Mouse (Mus musculus): ENCODE results near the gene Prex1. TPM values are rescaled to one million over a fixed set of nuclear protein-coding genes. Genes with fewer than 3 reads are reported as not detected.

Prex1 gene
- total RNA-seq (2015; ENCODE audit: low replicate concordance) (24.9 and 86.4 TPM in 2 replicates), total RNA-seq (2017; ENCODE audit: low replicate concordance) (60.8 and 88.9 TPM in 2 replicates)

DNA sequence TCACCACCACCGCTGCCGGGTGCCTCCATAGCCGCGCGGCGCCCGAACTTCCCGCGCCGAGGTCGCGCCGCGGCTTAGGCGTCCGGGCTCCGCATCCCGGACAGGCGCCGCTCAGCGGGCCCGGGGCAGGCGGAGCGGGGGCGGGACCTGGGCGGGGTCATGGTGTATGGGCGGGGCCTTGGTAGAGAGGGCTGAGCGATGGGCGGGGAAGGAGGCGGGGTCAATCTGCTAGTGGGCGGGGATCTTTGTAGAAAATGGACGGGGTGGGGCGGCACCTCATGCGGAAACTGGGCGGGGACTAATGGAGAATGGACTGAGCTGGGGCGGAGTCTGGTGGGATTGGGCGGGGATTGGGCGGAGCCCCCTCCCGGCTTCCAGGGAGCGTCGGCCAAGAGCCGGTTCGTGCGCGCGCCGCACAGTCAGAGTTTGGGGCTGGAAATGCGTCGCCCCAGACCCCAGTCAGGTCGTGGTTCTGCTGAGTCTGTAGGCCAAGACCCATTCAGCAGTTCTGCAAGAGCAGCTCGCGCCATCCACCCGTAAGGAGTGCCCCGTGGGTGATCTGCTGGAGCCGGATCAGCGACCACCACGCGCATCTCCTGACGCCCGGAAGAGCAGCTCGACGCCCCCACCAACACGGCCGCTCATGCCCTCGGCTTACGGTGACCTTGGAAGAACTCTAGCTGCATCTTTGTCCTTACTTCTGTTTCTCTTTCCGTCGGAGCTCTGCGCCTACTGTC is at the start of gene Prex1:
Prex1 (minus strand) TSS at position 143 of the 737 bp plus-strand sequence.
- peak; percentile 83 for ATAC-seq (replicated peaks; ENCODE audit: low FRiP score, poor library complexity, severe bottlenecking)

DNA sequence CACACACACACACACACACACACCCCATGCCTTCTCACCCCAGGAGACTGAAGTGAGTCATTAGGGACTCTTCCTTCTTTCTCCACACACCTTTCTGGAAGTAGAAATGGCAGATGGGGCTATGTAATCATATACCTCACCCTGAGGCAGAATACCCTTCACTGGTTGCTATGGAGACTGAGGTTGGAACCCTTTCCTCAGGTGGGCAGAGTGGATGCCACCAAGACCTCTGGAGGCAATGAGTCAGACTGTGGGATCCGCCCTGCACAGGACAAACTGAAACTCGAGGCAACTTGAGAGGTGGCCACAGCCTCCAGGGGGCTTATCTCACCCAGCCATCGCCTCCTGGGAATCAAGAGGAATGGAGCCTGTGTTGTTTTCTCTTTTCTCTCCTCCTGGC is 44.3 kb upstream of the Prex1 start:
- ATAC-seq (replicated peaks; ENCODE audit: low FRiP score, poor library complexity, severe bottlenecking), result no peak

DNA sequence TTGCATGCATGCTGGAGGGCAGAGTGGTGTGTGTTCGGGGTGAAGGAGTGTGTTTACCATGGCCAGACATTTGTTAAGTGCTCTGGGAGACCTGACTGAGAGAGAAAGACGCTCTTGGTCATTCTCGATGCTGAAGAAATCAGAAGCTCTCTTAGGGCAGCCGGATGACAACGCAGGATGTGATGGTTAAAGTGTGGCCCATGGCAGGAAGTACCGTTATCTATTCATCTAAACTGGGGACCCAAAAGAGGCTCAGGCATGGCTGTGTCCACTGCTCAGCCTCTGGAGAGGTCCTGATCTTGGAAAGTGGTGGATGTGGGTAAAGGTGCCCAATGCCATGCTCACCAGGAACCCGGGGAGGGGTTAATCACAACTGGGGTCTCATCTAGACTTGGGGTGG is 41.1 kb upstream of the Prex1 start:
- no peak for ATAC-seq (replicated peaks; ENCODE audit: low FRiP score, poor library complexity, severe bottlenecking)

DNA sequence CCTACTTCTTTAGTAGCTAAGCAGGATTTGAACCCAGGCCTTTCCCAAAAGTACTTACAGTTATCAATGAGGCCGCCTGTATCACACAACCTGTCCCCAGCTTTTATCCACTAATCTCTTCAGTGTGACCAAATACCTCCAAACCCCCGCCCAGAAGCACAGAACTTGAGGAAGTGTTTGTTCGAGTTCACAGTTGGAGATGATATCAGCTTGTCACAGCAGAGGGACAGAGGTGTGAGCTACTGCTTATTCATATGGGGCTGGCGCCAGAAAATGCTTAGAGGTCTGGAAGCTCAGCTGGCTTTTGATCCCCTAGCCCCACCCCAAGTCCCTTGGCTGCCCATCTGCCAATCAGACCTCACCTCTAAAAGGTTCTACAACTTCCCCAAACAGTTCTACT is 40.6 kb upstream of the Prex1 start:
- ATAC-seq (replicated peaks; ENCODE audit: low FRiP score, poor library complexity, severe bottlenecking), result no peak

DNA sequence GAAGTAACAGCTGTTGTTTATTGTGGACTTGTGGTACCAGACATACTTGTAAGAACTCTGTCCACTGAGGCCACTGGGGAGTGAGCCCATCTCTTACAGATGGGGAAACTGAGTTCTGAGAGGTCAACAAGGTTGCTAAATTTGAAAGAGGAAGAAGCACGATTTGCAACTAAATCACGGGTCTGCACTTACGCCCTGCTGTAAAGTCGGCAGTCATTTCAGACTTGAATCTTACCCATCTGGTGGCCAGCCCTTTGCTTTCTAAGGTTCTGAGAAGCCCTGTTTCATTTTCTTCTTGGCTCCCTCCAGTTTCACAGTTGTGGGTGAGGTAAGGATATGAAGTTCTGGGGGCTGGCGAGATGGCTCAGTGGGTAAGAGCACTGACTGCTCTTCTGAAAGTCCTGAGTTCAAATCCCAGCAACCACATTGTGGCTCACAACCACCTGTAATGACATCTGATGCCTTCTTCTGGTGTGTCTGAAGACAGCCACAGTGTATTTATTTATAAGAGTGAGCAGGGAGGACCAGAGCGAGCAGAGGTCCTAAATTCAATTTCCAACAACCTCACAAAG is 37.1 kb upstream of the Prex1 start:
- ATAC-seq (replicated peaks; ENCODE audit: low FRiP score, poor library complexity, severe bottlenecking), result no peak

DNA sequence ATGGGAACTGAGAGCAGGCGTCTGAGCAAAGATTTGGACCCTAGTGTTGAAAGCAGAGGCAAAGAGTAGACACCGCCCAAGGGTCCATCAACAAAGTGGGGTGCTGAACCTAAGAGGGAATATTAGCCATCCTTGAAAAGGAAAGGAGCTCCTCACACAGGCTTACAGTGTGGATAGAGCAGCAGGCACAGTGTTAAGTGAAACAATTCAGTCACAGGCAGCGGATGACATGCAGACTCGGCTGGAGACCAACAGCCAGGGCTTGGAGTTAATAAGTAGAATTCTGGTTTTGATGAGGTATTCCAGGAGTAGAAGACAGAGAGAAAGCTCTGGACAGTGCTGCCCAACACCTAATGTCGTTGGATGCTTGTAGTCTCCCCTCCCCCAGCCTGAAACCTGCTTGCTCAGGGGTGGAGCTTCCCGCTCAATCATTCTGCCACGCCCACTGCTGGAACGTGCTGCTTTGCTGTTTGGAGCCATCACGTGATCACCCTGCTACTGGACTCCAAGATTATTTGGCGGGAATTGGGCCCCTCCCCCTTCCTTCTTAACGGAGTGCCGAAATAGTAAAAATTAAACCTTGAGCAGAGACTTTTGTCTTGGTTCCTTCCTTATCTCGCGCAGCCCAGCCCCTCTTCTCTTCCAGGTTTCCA is 32.8 kb upstream of the Prex1 start:
- ATAC-seq (replicated peaks; ENCODE audit: low FRiP score, poor library complexity, severe bottlenecking), result peak; percentile 55

DNA sequence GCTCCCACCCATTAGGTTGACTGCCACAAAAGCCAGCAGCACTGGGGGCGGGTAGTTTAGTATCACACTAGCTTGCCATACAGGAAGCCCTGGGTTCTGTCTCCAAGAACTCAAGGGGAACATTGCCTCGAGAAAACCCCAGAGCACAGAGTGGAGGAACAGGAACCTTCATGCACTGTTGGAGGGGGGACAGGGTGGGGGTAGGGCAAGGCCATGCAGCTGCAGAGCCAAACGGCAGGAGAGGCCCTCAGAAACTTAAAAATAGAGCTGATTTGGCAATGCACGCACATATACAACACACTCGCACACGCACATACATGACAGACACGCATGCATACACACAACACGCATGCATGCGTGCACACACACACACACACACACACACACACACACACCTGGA is 32.2 kb upstream of the Prex1 start:
- ATAC-seq (replicated peaks; ENCODE audit: low FRiP score, poor library complexity, severe bottlenecking), result no peak; the same call in 1 of the 2 replicates

DNA sequence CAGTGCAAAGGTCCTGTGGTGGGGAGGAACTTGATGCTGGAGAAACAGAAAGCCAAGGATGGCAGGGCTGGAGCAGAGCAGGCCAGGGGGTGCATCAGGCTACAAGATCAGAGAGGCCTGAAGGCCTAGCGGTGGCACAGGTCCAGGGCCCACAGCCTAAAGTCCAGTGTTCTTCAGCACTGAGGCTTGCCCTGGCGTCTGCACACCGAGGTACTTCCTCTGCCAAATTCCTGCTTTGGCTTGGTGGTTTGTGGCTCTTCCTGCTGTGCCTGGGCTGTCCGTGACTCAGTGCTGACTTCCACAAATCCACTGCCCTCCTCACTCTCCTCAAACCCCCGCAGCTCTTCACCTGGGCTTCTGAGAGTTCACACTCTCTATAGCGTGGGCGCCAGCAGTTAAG is 30.8 kb upstream of the Prex1 start:
- no peak for ATAC-seq (replicated peaks; ENCODE audit: low FRiP score, poor library complexity, severe bottlenecking)

DNA sequence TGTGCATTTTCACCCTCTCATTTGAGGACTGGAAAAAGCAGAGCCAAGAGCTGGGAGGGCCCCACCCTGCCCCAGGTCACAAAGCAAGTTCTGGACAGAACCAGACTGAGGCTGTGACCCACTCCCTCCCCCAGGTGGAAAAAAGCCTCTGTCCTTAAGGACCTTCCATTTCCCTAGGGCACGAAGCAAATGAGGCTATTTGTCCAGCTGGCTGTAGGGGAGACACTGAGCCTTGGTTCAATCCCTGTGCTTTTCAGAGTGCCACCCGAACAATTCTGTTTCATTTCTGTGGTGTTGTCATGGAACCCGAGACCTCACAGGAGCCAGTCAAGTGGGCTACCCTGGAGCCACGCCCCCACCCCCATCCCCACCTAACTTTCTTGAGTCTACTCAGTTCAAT is 29.9 kb upstream of the Prex1 start:
- no peak for ATAC-seq (replicated peaks; ENCODE audit: low FRiP score, poor library complexity, severe bottlenecking)

DNA sequence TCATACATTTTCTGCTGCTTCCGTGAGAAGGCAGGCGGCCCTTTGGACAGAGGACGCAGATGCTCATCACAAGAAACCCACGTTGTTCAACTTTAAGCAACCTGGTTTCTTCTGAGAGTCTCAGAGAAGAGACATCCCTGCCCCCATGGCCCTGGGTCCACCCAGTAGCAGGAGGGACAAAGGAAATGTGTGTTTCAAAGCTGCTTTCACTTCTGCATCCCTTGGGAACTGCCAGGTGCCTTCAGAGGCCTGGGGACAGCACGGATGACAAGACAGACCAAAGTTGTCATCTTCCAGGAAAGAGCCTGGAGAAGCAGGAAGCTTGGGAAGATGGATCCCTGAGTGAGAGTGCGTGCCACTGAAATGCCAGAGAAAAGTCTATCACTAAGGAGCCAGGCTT is 27.8 kb upstream of the Prex1 start:
- ATAC-seq (replicated peaks; ENCODE audit: low FRiP score, poor library complexity, severe bottlenecking), result no peak

DNA sequence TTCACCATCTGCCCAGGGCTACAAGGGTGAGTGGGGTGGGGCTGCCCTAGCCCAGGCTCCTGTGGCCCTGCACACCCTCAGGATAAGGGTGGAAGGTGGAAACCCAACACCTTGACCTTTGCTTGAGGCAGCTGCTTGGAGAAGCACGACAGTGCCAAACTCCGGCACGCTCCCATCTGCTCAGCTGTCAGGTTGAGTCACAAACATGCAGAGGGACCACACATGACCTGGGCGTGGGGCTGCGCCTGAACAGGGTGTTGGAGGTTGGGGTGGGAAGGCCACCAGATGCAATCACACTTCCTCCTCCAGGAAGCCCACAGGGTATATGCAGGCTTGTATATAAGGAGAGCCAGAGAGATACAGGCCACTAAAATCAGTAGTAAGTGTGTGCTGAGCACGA is 26.8 kb upstream of the Prex1 start:
- no peak; the same call in 1 of the 2 replicates for ATAC-seq (replicated peaks; ENCODE audit: low FRiP score, poor library complexity, severe bottlenecking)

DNA sequence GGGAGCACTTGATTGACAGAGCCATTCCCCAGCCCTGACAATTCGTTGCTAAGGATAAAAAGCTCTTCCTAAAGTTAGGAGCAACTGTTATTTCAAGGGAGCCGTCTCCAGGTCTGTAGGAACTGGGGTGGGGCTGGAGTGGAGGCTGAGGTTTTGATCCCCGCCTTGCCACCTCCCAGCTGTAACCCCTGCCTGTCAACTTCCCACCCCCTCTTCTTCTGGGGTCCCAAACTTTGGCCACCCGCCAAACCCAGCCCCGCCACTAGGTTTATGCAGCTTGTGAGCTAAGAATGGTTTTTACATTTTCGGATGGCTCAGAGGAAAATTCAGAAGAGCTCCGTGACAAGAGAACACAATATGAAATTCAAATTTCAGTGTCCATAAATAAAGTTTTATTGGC is 23.7 kb upstream of the Prex1 start:
- no peak for ATAC-seq (replicated peaks; ENCODE audit: low FRiP score, poor library complexity, severe bottlenecking)

DNA sequence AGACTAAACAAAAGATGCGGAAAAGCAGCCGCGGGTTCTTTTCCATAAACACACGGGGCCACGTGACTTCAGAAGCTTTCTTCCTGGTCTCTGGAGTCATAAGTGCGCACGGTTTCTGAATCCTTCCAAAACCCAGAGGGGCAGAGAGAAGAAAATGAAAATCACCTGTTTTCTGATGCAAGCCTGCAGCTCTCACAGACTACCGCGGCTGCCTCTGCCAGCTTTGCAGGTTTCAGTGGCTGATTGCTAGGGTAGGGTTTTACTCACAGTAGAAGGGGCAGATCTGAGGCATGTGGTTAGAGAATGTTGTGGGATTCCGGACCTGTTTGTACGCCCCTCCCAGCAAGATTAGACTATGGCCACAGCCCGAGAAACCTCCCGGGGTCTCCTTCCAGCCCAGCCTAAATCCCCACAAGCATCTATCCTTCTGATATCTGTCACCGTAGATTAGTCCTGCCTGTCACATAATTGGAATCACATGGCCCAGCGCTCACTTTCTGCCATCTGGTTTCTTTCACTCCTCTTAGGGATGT is 21.9 kb upstream of the Prex1 start:
- ATAC-seq (replicated peaks; ENCODE audit: low FRiP score, poor library complexity, severe bottlenecking), result no peak

DNA sequence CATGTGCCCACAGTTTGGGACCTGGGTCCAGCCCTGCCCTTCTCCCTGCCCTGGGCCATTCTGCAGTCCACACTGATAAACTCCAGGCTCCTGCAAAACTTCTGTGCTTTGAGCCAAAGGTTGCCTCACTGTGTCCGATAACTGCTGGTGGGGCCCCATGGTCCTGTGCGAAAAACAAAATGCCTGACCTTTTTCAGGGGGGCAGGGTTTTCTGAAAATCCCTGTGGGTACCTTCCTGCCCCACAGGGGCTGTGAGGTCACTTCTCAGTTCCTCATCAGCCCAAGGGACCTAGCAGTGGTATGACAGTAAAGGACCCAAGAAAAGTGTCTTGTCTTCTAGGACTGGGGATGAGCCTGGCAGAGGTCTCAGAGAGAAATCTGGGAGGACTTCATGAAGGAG is 19.2 kb upstream of the Prex1 start:
- ATAC-seq (replicated peaks; ENCODE audit: low FRiP score, poor library complexity, severe bottlenecking), result no peak

DNA sequence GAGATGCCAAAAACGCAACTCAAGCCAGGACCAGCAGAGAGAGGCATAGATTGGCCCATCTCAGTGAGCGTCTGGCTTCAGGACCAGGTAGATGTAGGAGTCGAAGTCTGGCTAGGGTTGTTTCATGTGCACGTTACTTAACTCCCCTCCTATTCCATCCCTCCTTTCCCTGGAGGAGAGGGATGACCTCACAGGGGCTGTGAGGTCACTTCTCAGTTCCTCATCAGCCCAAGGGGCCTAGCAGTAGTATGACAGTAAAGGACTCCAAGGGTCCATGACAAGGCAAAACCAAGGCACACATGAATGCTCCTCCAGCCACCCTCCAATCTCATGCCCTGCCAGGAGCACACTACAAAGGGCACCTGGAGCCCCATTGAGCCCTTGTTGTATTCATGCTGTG is 18.5 kb upstream of the Prex1 start:
- ATAC-seq (replicated peaks; ENCODE audit: low FRiP score, poor library complexity, severe bottlenecking), result no peak

DNA sequence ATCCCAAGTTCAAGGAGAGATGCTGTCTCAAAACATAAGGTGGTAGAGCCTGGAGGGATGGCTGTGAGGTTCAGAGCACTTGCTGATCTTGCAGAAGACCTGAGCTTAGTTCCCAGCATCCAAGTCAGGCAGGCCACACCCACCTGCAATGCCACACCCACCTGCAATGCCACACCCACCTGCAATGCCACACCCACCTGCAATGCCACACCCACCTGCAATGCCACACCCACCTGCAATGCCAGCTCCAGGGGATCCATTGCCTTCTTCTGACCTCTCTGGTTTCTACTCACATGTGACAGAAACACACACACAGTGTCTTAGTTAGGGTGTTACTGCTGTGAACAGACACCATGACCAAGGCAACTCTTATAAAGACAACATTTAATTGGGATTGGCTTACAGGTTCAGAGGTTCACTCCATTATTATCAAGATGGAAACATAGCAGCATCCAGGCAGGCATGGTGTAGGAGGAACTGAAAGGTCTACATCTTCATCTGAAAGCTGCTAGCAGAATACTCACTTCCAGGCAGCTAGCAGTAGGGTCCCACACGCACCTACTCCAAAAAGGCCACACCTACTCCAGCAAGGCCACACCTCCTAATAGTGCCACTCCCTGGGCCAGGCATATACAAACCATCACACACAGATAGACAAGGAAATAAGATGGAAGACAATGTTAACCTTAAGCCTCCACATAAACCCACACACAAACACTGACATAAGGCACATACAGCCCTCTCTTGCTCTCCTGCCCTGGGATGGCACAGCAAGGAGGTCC is 17.7 kb upstream of the Prex1 start:
- 0 out of 2 replicates have a peak, but pooled peaks have one; percentile 26 for ATAC-seq (replicated peaks; ENCODE audit: low FRiP score, poor library complexity, severe bottlenecking)

DNA sequence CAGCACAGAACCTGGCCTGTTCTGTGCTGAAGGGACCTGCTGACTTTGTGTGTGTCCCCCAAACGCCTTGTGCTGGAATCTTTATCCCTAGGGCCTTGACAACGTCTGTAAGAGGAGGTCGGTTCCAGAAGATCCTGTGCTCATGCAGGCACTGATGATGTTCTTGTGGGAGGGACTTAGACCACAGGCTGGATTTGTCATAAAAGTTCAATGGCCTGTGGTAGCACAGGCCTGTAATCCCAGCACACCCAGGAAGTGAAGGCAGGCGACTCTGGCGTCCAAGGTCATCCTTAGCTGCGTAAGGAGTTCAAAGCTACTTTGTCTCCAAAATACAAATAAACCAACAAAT is 16.9 kb upstream of the Prex1 start:
- no peak for ATAC-seq (replicated peaks; ENCODE audit: low FRiP score, poor library complexity, severe bottlenecking)

DNA sequence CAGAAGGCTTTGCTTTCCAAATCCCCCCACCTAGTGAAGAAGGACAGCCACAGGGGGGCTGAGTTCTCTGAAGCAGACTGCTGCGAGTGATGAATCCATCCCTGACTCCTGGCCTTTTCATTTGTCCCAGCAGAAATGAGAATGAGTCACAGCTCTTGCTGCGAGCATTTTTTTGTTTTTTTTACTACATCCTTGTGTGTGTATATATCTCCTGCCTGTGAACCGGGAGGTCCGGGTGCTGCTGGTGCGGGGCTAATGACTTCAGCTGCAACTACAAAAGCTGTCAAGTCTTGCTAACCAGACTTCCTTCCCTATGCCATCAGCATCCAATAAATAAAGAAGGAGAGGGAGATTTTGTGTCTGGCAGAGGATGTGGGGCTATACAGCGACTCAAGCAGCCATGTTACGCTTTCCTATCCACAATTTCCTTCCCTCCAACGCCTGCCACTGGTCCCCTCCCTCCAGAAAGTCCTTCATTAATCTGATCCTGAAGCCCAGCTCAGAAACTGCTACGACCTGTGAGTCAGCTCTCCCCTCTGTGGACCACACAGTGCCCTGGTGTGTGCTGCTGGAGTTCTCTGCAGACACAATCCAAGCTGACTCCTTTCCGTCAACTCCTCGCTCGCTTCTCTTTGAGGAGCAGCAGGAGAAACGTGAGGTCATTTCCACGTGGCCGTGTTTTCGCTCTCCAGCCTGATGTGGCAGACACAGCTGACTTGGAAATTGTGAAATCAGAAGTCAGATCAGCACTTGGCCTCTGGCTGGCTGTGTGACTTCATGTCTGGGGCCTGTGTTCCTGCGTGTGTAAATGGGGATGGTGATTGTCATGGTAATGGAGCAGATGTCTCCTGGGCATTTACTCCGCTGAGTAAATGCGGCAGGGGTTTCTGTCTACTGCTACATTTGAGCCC is 16.3 kb upstream of the Prex1 start:
- no peak for ATAC-seq (replicated peaks; ENCODE audit: low FRiP score, poor library complexity, severe bottlenecking)

DNA sequence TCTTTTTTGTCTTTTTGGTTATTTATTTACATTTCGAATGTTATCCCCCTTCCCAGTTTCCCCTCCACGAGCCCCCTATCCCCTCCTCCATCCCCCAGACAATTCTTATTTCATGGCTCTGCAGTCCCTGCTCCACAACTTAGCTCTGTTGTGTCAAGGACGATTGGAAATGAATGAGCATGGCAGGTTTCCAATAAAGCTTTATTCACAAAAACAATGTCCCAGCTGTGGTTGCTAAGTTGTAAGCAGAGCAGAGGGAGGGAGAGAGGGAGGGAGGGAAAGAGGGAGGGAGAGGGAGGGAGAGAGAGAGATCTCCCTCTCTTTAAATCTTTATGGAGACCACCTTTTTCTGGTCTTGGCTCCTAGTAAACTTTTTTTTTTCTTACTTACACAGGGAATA is 15.4 kb upstream of the Prex1 start:
- ATAC-seq (replicated peaks; ENCODE audit: low FRiP score, poor library complexity, severe bottlenecking), result no peak

Data from erythroid progenitor cell, adult 5-6 weeks (primary cell).